Mouse (Mus musculus) hindbrain, embryonic 12.5 days (tissue): ENCODE data around the gene Bmp8b. TPM values are rescaled to one million over a fixed set of nuclear protein-coding genes. Genes with fewer than 3 reads are reported as not detected.
"Not testable (repeated sequence)": the region's sequence is repeated elsewhere in the genome, so short reads cannot be mapped to it uniquely, and the experiment has no call there.

Experiments used
- ATAC-seq: fragments of 200-750 bp; cut with Nextera tagmentation; 2 replicates; pipeline ENCODE4 v1.8.0; 2017; ENCODE audit warnings: moderate TSS enrichment; ENCODE audit not compliant: low FRiP score
- H3K27ac ChIP-seq: fragments of 300-500 bp; sonication (generic); 2 replicates; pipeline ENCODE4 v1.5.1; 2016; ENCODE audit warnings: mild to moderate bottlenecking
- H3K27me3 ChIP-seq: fragments of 300-500 bp; sonication (generic); 2 replicates; pipeline ENCODE4 v1.6.1; 2016; ENCODE audit warnings: mild to moderate bottlenecking
- H3K36me3 ChIP-seq: fragments of 300-500 bp; sonication (generic); 2 replicates; pipeline ENCODE4 v1.6.1; 2016; ENCODE audit warnings: mild to moderate bottlenecking
- H3K4me1 ChIP-seq: fragments of 300-500 bp; sonication (generic); 2 replicates; pipeline ENCODE4 v1.6.1; 2016
- H3K4me2 ChIP-seq: fragments of 300-500 bp; sonication (generic); replicated peaks from 2 replicates; pipeline ENCODE4 v1.6.1; 2016; ENCODE audit warnings: mild to moderate bottlenecking
- H3K4me3 ChIP-seq: fragments of 300-500 bp; sonication (generic); 2 replicates; pipeline ENCODE4 v1.5.1; 2016; ENCODE audit warnings: mild to moderate bottlenecking
- H3K9ac ChIP-seq: fragments of 300-500 bp; sonication (generic); 2 replicates; pipeline ENCODE4 v1.6.1; 2016; ENCODE audit warnings: mild to moderate bottlenecking, moderate library complexity
- H3K9me3 ChIP-seq: fragments of 300-500 bp; sonication (generic); replicated peaks from 2 replicates; pipeline ENCODE4 v1.6.1; 2016; ENCODE audit warnings: mild to moderate bottlenecking
- WGBS: fragments of 180-500 bp; shearing (Covaris S2); methylation state at CpG from one replicate; pipeline ENCODE4 v1.1.7; 2016; 5-methylcytosine and 5-hydroxymethylcytosine counted together
- polyA plus RNA-seq: library from polyadenylated mRNA; unstranded; fragments of >200 nt; fragmentation: Nextera tagmentation; extraction: Ambion mirVana; gene quantifications from 2 replicates; pipeline ENCODE4 v1.2.1, GENCODE M21; 2016

The Bmp8b gene
- polyA plus RNA-seq, 1 experiment from 2014 or later: 0.44 TPM

- 92% methylated on average over 4 of the region's 4 CpGs for WGBS
- H3K4me2 ChIP-seq, H3K27ac ChIP-seq, H3K36me3 ChIP-seq, H3K9me3 ChIP-seq, H3K4me3 ChIP-seq, H3K4me1 ChIP-seq, H3K9ac ChIP-seq, ATAC-seq: not testable (repeated sequence)
- H3K27me3 ChIP-seq: peaks cover 24% of the 10 kb centered on the region
These were observed 9.7 kb downstream of the Bmp8b start for GRCm38 (mm10) chr4:123114651-123115050.

DNA sequence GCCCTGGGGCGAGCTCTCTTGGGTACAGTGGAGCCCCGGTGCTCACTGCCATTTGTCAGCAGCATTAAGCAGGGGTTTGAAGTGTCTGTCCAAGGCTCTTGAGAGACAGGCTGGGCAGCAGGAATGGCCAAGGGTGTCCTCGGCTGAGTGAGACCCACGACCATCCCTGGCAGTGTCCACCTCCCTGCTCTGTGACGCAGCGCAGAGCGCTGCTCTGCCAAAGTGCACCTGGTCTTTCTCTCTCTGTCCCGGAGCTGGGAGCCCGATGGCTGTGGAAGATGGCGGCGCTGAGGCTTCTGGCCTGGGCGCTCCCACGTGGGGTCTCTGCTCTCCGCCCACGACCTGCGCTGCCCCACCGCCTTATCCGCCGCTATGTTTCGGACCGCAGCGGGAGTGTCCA lies 11.0 kb downstream of the Bmp8b start, which contains the start of gene Oxct2b:
Gene Oxct2b (plus strand): TSS at position 256 of the 400 bp plus-strand sequence.
- Histone ChIP-seq H3K4me3 (peak within 1 kb of the TSS; percentile 29), H3K27ac (no peak within 1 kb of the TSS), H3K4me2 (peak within 1 kb of the TSS; percentile 51), H3K36me3 (no peaks in the 10 kb centered on the region), H3K27me3 (peaks cover 24% of the 10 kb centered on the region), H3K9ac (no peak within 1 kb of the TSS), H3K4me1 (0 out of 2 replicates have a peak, but pooled peaks cover 3% of the 10 kb centered on the region), H3K9me3 (no peaks in the 10 kb centered on the region)
- 14% methylated on average over 22 of the region's 22 CpGs for WGBS
- ATAC-seq: peak; percentile 41; the same call in 1 of the 2 replicates

DNA sequence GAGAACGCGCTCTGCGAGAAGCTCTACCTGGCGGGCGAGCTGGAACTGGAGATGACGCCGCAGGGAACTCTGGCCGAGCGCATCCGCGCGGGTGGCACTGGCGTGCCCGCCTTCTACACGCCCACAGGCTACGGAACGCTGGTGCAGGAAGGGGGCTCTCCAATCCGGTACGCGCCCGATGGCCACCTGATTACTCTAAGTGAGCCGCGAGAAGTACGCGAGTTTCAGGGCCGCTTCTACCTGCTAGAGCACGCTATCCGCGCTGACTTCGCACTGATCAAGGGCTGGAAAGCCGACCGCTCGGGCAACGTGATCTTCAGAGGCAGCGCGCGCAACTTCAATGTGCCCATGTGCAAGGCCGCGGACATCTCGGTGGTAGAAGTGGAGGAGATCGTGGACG lies 11.7 kb downstream of the Bmp8b start:
- Histone ChIP-seq H3K27me3 (peaks cover 24% of the 10 kb centered on the region), H3K4me2 (peak overlapping the region; percentile 51), H3K4me3 (peak overlapping the region; percentile 29)
- H3K4me1 ChIP-seq, H3K9ac ChIP-seq, H3K9me3 ChIP-seq, H3K36me3 ChIP-seq, H3K27ac ChIP-seq: not testable (repeated sequence)
- WGBS: 22% methylated on average over 21 of the region's 42 CpGs
- ATAC-seq: peak; percentile 22; the same call in 1 of the 2 replicates

GRCm38 (mm10) chr4:123121286-123121685 lies 16.3 kb downstream of the Bmp8b start:
- peaks cover 12% of the 10 kb centered on the region for H3K36me3 ChIP-seq
- no peak for ATAC-seq
- H3K9me3 ChIP-seq: no peaks in the 10 kb centered on the region
- H3K4me1 ChIP-seq: no peaks in the 10 kb centered on the region
- no peak overlapping the region for H3K9ac ChIP-seq
- no peak overlapping the region for H3K4me3 ChIP-seq
- H3K27me3 ChIP-seq: peaks cover 12% of the 10 kb centered on the region
- no peak overlapping the region for H3K4me2 ChIP-seq
- 91% methylated on average over 2 of the region's 2 CpGs for WGBS
- no peak overlapping the region for H3K27ac ChIP-seq

DNA sequence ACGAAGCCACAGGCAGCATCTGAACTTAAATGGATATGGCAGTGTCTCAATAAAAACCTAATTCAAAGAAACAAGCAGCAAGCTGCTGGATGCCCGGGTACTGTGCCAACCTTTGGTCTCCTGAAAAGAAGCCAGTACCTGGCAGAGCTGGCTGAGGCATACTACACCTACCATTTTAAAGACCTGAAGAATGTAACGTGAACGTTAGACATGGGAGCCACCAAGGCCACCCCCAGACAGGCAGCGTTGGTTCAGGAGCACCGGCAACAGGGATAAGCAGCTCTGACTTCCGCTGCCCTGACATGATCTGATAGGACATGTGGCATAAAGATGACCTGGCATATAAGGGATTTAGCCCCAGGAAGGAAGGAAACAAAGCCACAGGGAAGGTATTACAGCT lies 21.7 kb downstream of the Bmp8b start:
- over 99% methylated on average over 7 of the region's 7 CpGs for WGBS
- H3K4me1 ChIP-seq: no peaks in the 10 kb centered on the region
- H3K4me3 ChIP-seq: no peak overlapping the region
- H3K9me3 ChIP-seq: no peaks in the 10 kb centered on the region
- no peak overlapping the region for H3K9ac ChIP-seq
- H3K27me3 ChIP-seq: no peaks in the 10 kb centered on the region
- ATAC-seq: no peak
- H3K4me2 ChIP-seq: no peak overlapping the region
- H3K36me3 ChIP-seq: peaks cover 55% of the 10 kb centered on the region
- H3K27ac ChIP-seq: no peak overlapping the region

GRCm38 (mm10) chr4:123127051-123127450 lies 22.1 kb downstream of the Bmp8b start:
- no peaks in the 10 kb centered on the region for H3K27me3 ChIP-seq
- peaks cover 60% of the 10 kb centered on the region for H3K36me3 ChIP-seq
- ATAC-seq: no peak
- no peak overlapping the region for H3K9ac ChIP-seq
- H3K4me1 ChIP-seq: no peaks in the 10 kb centered on the region
- H3K9me3 ChIP-seq: no peaks in the 10 kb centered on the region
- H3K27ac ChIP-seq: no peak overlapping the region
- 89% methylated on average over 4 of the region's 4 CpGs for WGBS
- no peak overlapping the region for H3K4me3 ChIP-seq
- no peak overlapping the region for H3K4me2 ChIP-seq

GRCm38 (mm10) chr4:123137551-123137950 lies 32.6 kb downstream of the Bmp8b start:
- ATAC-seq: no peak
- Histone ChIP-seq H3K4me3 (no peak overlapping the region), H3K27ac (no peak overlapping the region), H3K9ac (no peak overlapping the region), H3K36me3 (peaks cover 33% of the 10 kb centered on the region), H3K27me3 (peaks cover 6% of the 10 kb centered on the region), H3K9me3 (no peaks in the 10 kb centered on the region), H3K4me1 (peaks cover 15% of the 10 kb centered on the region), H3K4me2 (no peak overlapping the region)
- 88% methylated on average over 3 of the region's 3 CpGs for WGBS

DNA sequence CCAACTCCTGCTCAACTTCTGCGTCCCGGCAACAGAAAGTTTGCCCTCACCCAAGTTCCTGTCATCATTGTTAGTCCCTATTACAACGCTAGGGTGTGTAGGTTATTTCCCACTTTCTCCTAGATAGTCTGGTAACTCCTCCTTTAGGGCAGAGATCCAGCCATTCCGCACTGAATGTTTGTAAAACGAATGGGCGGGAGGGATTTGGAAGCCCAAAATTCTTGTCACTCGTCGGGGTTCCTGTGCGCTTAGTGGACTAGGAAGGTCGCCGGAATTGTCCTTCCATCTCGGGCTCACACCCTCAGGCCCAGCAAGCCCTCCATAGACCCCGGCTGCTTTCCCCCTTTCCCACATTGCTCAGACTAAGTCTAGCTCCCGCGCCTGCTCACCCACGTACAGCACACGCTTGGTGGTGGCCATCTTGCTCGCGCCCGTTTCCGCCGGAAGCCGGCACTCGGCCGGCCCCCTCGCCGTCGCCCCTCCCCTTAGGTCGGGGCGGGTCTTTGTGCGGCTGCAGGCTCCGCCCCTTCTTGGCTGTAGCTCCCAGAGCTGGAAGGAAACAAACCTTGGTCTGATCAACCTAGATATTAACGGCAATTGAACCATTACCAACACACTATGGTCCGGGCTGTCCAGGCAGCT lies 34.7 kb downstream of the Bmp8b start, which contains the start of gene Ppie:
Gene Ppie (minus strand): TSS at position 439 of the 642 bp plus-strand sequence.
- ATAC-seq: peak; percentile 94
- WGBS: under 1% methylated on average over 34 of the region's 34 CpGs
- Histone ChIP-seq H3K9ac (peak within 1 kb of the TSS; percentile 71), H3K27ac (peak within 1 kb of the TSS; percentile 75), H3K4me3 (peak within 1 kb of the TSS; percentile 65), H3K4me2 (peak within 1 kb of the TSS; percentile 88), H3K36me3 (peaks cover 18% of the 10 kb centered on the region), H3K9me3 (no peaks in the 10 kb centered on the region), H3K4me1 (peaks cover 15% of the 10 kb centered on the region), H3K27me3 (peaks cover 6% of the 10 kb centered on the region)

DNA sequence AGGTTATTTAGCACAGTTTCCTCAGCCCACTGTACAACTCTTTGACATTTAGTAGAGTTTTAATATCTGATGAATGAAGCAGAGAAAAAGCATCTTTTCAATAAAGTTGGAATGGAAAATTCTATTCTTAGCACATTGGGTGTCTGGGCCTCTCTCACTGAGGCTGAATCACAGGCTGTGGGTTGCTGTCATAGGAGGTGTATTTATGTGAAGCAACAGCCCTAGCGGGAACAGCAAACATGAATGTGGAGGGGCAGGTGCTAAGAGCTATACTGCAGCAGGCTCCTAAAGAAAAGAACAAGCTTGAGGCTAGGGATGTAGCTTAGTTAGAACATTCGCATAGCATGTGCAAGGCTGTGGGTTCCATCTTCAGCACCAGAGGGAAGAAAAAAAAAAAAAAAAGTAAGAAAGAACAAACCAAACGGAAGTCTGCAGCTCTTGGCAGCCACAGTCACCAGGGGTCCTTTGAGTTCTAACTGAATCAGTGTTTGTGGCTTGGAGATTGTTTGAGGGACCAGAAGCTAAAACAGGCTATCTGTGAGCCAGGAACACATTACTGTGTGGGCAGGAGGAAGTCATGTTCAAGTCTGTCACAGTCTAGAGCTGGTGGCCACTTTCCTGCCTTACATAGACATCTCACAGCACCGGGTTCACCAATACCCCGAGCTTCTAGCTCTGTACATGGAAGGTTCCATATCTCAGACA lies 42.6 kb downstream of the Bmp8b start:
- 82% methylated on average over 5 of the region's 5 CpGs for WGBS
- Histone ChIP-seq H3K4me2 (no peak overlapping the region), H3K27ac (no peak overlapping the region), H3K27me3 (peaks cover 6% of the 10 kb centered on the region; the same call in 1 of the 2 replicates), H3K9me3 (no peaks in the 10 kb centered on the region), H3K4me1 (no peaks in the 10 kb centered on the region), H3K9ac (no peak overlapping the region), H3K4me3 (no peak overlapping the region), H3K36me3 (no peaks in the 10 kb centered on the region)
- ATAC-seq: no peak

- ATAC-seq: no peak
- WGBS: 80% methylated on average over 4 of the region's 4 CpGs
- no peak overlapping the region for H3K4me3 ChIP-seq
These were observed 47.0 kb downstream of the Bmp8b start for GRCm38 (mm10) chr4:123152003-123152402.

GRCm38 (mm10) chr4:123152976-123153375 lies 48.0 kb downstream of the Bmp8b start:
- Histone ChIP-seq H3K36me3 (no peaks in the 10 kb centered on the region), H3K9me3 (no peaks in the 10 kb centered on the region), H3K27ac (no peak overlapping the region), H3K4me2 (no peak overlapping the region), H3K4me1 (no peaks in the 10 kb centered on the region), H3K4me3 (no peak overlapping the region), H3K9ac (no peak overlapping the region), H3K27me3 (peaks cover 2% of the 10 kb centered on the region; the same call in 1 of the 2 replicates)
- 49% methylated on average over 5 of the region's 5 CpGs for whole genome bisulfite sequencing
- no peak for ATAC-seq

More at GRCm38 (mm10) chr4:123152003-123152402, 47.0 kb downstream of the Bmp8b start:
- H3K27ac ChIP-seq: no peak overlapping the region
- no peak overlapping the region for H3K9ac ChIP-seq
- H3K36me3 ChIP-seq: no peaks in the 10 kb centered on the region
- H3K4me2 ChIP-seq: no peak overlapping the region
- no peaks in the 10 kb centered on the region for H3K9me3 ChIP-seq
- H3K27me3 ChIP-seq: peaks cover 2% of the 10 kb centered on the region; the same call in 1 of the 2 replicates
- no peaks in the 10 kb centered on the region for H3K4me1 ChIP-seq

GRCm38 (mm10) chr4:123155004-123155403 lies 50.0 kb downstream of the Bmp8b start:
- H3K4me2 ChIP-seq: no peak overlapping the region
- WGBS: 35% methylated on average over 4 of the region's 4 CpGs
- no peak overlapping the region for H3K27ac ChIP-seq
- H3K36me3 ChIP-seq: no peaks in the 10 kb centered on the region
- no peak overlapping the region for H3K9ac ChIP-seq
- no peaks in the 10 kb centered on the region for H3K9me3 ChIP-seq
- H3K4me1 ChIP-seq: no peaks in the 10 kb centered on the region
- ATAC-seq: no peak
- H3K4me3 ChIP-seq: no peak overlapping the region
- H3K27me3 ChIP-seq: peaks cover 2% of the 10 kb centered on the region; the same call in 1 of the 2 replicates
